Mouse (Mus musculus) stomach, embryonic 14.5 days (tissue): ENCODE data around the gene Zfhx3. TPM values are rescaled to one million over a fixed set of nuclear protein-coding genes. Genes with fewer than 3 reads are reported as not detected.

Experiments used
- ATAC-seq: fragments of 200-750 bp; cut with Nextera tagmentation; 2 replicates; pipeline ENCODE4 v1.8.0; 2017; ENCODE audit warnings: low read depth, moderate TSS enrichment; ENCODE audit not compliant: insufficient number of reproducible peaks, insufficient read depth, low FRiP score
- H3K27ac ChIP-seq: fragments of 300-500 bp; sonication (generic); 2 replicates; pipeline ENCODE4 v1.5.1; 2014; ENCODE audit warnings: mild to moderate bottlenecking, low read length, moderate library complexity, mixed read lengths
- H3K27me3 ChIP-seq: fragments of 300-500 bp; sonication (generic); 2 replicates; pipeline ENCODE4 v1.6.1; 2014; ENCODE audit warnings: low read length, control low read depth, mixed read lengths; ENCODE audit not compliant: control insufficient read depth, insufficient read depth
- H3K36me3 ChIP-seq: fragments of 300-500 bp; sonication (generic); 2 replicates; pipeline ENCODE4 v1.6.1; 2014; ENCODE audit warnings: mild to moderate bottlenecking, control low read depth, low read length, moderate library complexity, mixed read lengths; ENCODE audit not compliant: control insufficient read depth, insufficient read depth
- H3K4me1 ChIP-seq: fragments of 300-500 bp; sonication (generic); 2 replicates; pipeline ENCODE4 v1.6.1; 2014; ENCODE audit warnings: low read length, control low read depth, mixed read lengths; ENCODE audit not compliant: control insufficient read depth, insufficient read depth
- H3K4me2 ChIP-seq: fragments of 300-500 bp; sonication (generic); replicated peaks from 2 replicates; pipeline ENCODE4 v1.6.1; 2014; ENCODE audit warnings: low read depth, low read length, control low read depth
- H3K4me3 ChIP-seq: fragments of 300-500 bp; sonication (generic); 2 replicates; pipeline ENCODE4 v1.5.1; 2014; ENCODE audit warnings: low read depth, low read length, control low read depth
- H3K9ac ChIP-seq: fragments of 300-500 bp; sonication (generic); replicated peaks from 2 replicates; pipeline ENCODE4 v1.6.1; 2014; ENCODE audit warnings: low read depth, mild to moderate bottlenecking, control low read depth, low read length, moderate library complexity, mixed read lengths
- H3K9me3 ChIP-seq: fragments of 300-500 bp; sonication (generic); 2 replicates; pipeline ENCODE4 v1.6.1; 2016; ENCODE audit warnings: low read depth, low read length, control low read depth; ENCODE audit not compliant: control insufficient read depth
- WGBS: fragments of 180-500 bp; shearing (Covaris S2); extraction: QIAGEN DNeasy Blood & Tissue Kit; methylation state at CpG from one replicate; pipeline ENCODE4 v1.1.7; 2014; 5-methylcytosine and 5-hydroxymethylcytosine counted together
- polyA plus RNA-seq: library from polyadenylated mRNA; unstranded; fragments of >200 nt; fragmentation: Nextera tagmentation; extraction: Ambion mirVana; gene quantifications from 2 replicates; pipeline ENCODE4 v1.2.1, GENCODE M21; 2014

The Zfhx3 gene
- polyA plus RNA-seq, 1 experiment from 2014 or later, result 25.4 TPM

- Histone ChIP-seq H3K4me3 (no peak overlapping the region), H3K9me3 (no peaks in the 10 kb centered on the region), H3K4me1 (no peaks in the 10 kb centered on the region), H3K27me3 (no peaks in the 10 kb centered on the region), H3K36me3 (no peaks in the 10 kb centered on the region), H3K9ac (no peak overlapping the region), H3K4me2 (no peak overlapping the region), H3K27ac (no peak overlapping the region)
- no peak for ATAC-seq
- 88% methylated on average over 4 of the region's 4 CpGs for WGBS
Measured at GRCm38 (mm10) chr8:108078726-108079125, 136.3 kb downstream of the Zfhx3 start.

GRCm38 (mm10) chr8:108086913-108087312 is 144.5 kb downstream of the Zfhx3 start:
- no peak overlapping the region for H3K4me3 ChIP-seq
- no peak overlapping the region for H3K27ac ChIP-seq
- 63% methylated on average over 4 of the region's 4 CpGs for WGBS
- H3K27me3 ChIP-seq, result no peaks in the 10 kb centered on the region
- H3K9ac ChIP-seq, result no peak overlapping the region
- no peak overlapping the region for H3K4me2 ChIP-seq
- no peaks in the 10 kb centered on the region for H3K36me3 ChIP-seq
- H3K4me1 ChIP-seq, result no peaks in the 10 kb centered on the region
- H3K9me3 ChIP-seq, result no peaks in the 10 kb centered on the region
- ATAC-seq, result no peak

- no peak for ATAC-seq
- Histone ChIP-seq H3K4me1 (no peaks in the 10 kb centered on the region), H3K27ac (no peak overlapping the region), H3K9ac (no peak overlapping the region), H3K4me2 (no peak overlapping the region), H3K9me3 (no peaks in the 10 kb centered on the region), H3K27me3 (no peaks in the 10 kb centered on the region), H3K4me3 (no peak overlapping the region), H3K36me3 (no peaks in the 10 kb centered on the region)
- WGBS, result 67% methylated on average over 5 of the region's 5 CpGs
Measured at GRCm38 (mm10) chr8:108089632-108090031, 147.2 kb downstream of the Zfhx3 start.

GRCm38 (mm10) chr8:108098598-108098997 is 156.2 kb downstream of the Zfhx3 start:
- no peak for ATAC-seq
- H3K4me1 ChIP-seq, result peaks cover 3% of the 10 kb centered on the region; the same call in 1 of the 2 replicates
- H3K9ac ChIP-seq, result no peak overlapping the region
- no peak overlapping the region for H3K4me2 ChIP-seq
- WGBS, result 84% methylated on average over 13 of the region's 13 CpGs
- no peaks in the 10 kb centered on the region for H3K27me3 ChIP-seq
- H3K4me3 ChIP-seq, result no peak overlapping the region
- no peaks in the 10 kb centered on the region for H3K36me3 ChIP-seq
- no peak overlapping the region for H3K27ac ChIP-seq
- no peaks in the 10 kb centered on the region for H3K9me3 ChIP-seq

GRCm38 (mm10) chr8:108101131-108101530 is 158.7 kb downstream of the Zfhx3 start:
- Histone ChIP-seq H3K4me3 (no peak overlapping the region), H3K4me1 (peaks cover 6% of the 10 kb centered on the region; the same call in 1 of the 2 replicates), H3K27me3 (no peaks in the 10 kb centered on the region), H3K9me3 (no peaks in the 10 kb centered on the region), H3K9ac (no peak overlapping the region), H3K4me2 (no peak overlapping the region), H3K36me3 (no peaks in the 10 kb centered on the region), H3K27ac (no peak overlapping the region)
- WGBS, result 67% methylated on average over 8 of the region's 8 CpGs
- ATAC-seq, result no peak

GRCm38 (mm10) chr8:108101978-108102865 is 159.8 kb downstream of the Zfhx3 start:
- no peak overlapping the region for H3K4me2 ChIP-seq

GRCm38 (mm10) chr8:108104471-108105098 is 162.1 kb downstream of the Zfhx3 start:
- no peak for ATAC-seq
- Histone ChIP-seq H3K4me3 (no peak overlapping the region), H3K27ac (no peak overlapping the region), H3K9me3 (no peaks in the 10 kb centered on the region), H3K27me3 (no peaks in the 10 kb centered on the region), H3K9ac (no peak overlapping the region), H3K36me3 (no peaks in the 10 kb centered on the region), H3K4me2 (no peak overlapping the region), H3K4me1 (peaks cover 6% of the 10 kb centered on the region; the same call in 1 of the 2 replicates)
- WGBS, result 16% methylated on average over 10 of the region's 10 CpGs

More at GRCm38 (mm10) chr8:108101978-108102865, 159.8 kb downstream of the Zfhx3 start:
- Histone ChIP-seq H3K27me3 (no peaks in the 10 kb centered on the region), H3K9ac (no peak overlapping the region), H3K27ac (no peak overlapping the region), H3K36me3 (no peaks in the 10 kb centered on the region), H3K4me3 (no peak overlapping the region), H3K9me3 (no peaks in the 10 kb centered on the region), H3K4me1 (peaks cover 6% of the 10 kb centered on the region; the same call in 1 of the 2 replicates)
- WGBS, result 46% methylated on average over 16 of the region's 16 CpGs
- no peak for ATAC-seq

GRCm38 (mm10) chr8:108125053-108125452 is 182.6 kb downstream of the Zfhx3 start:
- Histone ChIP-seq H3K27me3 (no peaks in the 10 kb centered on the region), H3K4me2 (no peak overlapping the region), H3K36me3 (no peaks in the 10 kb centered on the region), H3K9me3 (no peaks in the 10 kb centered on the region), H3K4me3 (no peak overlapping the region), H3K4me1 (no peaks in the 10 kb centered on the region), H3K27ac (no peak overlapping the region), H3K9ac (no peak overlapping the region)
- ATAC-seq, result no peak
- 61% methylated on average over 2 of the region's 2 CpGs for WGBS
